ENCODE assay signal across 16 mouse cellular contexts in the genomic region with DNA sequence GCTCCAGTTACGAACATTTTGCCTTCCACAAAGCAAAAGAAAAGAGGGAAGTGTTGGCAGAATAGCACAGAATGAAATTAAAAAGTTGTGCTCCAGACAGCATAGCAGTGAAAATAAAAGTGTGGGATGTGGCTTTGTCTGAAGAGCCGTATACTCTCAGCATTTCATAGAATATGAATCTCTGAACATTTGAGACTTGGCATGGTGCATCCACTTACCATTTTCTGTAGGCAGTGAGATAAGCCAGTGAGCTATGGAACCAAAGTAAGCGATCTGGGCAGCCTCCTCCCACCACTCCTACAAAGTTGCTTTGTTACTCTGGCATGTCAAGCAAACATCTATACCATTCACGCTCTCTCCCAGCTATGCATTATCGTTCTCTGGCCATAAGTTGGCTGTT.
"Had no signal": no experiment of that assay in that cellular context is flagged by ENCODE, and none has a peak within 500 bp of the region (broad histone marks: within the 10 kb centered on the region; RNA-seq: fewer than 3 reads in every experiment).

No protein-coding gene starts in this region.

- H3K27me3 ChIP-seq: neural tube, embryonic 13.5 days; neural tube, embryonic 15.5 days; stomach, embryonic 15.5 days had no signal

- H3K36me3 ChIP-seq: neural tube, embryonic 13.5 days; neural tube, embryonic 15.5 days; stomach, embryonic 15.5 days had no signal

- H3K4me1 ChIP-seq: neural tube, embryonic 13.5 days; neural tube, embryonic 15.5 days; stomach, embryonic 15.5 days had no signal

- H3K9me3 ChIP-seq: neural tube, embryonic 13.5 days; neural tube, embryonic 15.5 days; stomach, embryonic 15.5 days had no signal

- H3K4me2 ChIP-seq: neural tube, embryonic 13.5 days; neural tube, embryonic 15.5 days; stomach, embryonic 15.5 days had no signal

- DNase-seq: retina, postnatal 1 day; right cerebral cortex, adult 18-20 months; right cerebral cortex, postnatal 14 days; right cerebral cortex, postnatal 25 days; right cerebral cortex, postnatal 4 days; spleen, adult 18-20 months; thymus, adult 18-20 months; thymus, adult 2 months; thymus, postnatal 14 days; thymus, postnatal 25 days; thymus, postnatal 36 days; thymus, postnatal 4 days had no signal

- H3K9ac ChIP-seq: neural tube, embryonic 13.5 days; neural tube, embryonic 15.5 days; stomach, embryonic 15.5 days had no signal

- H3K4me3 ChIP-seq: neural tube, embryonic 13.5 days; neural tube, embryonic 15.5 days; stomach, embryonic 15.5 days had no signal

- H3K27ac ChIP-seq: neural tube, embryonic 13.5 days; neural tube, embryonic 15.5 days; stomach, embryonic 15.5 days; stomach, postnatal 0 days had no signal
